Mouse (Mus musculus): Measurements from ENCODE around the gene Fat4. TPM values are rescaled to one million over a fixed set of nuclear protein-coding genes. Genes with fewer than 3 reads are reported as not detected.

The Fat4 gene
- polyA plus RNA-seq, 1 experiment from 2014 or later, result 5.3 TPM

DNA sequence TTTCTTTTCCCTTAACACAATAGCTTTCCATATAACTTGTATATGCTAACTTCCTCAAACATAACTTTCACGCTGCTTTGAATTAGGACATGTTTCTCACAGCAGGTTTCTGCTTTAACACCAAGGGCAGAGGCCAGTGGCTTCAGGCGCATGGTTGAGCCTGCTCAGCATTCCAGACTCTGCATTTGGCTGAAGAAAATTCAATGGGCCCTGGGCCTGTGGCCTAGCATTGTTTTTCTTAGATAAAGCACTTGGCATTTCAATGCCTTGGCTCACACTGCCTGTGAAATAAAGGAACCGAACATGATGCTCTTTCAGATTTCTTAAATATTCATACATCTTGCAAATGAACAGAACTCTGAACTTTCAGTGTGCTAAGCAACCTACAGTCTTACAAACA lies 52.8 kb downstream of the Fat4 start:
- Histone ChIP-seq H3K27me3 (replicated peaks) (no peaks in the 10 kb centered on the region), H3K4me1 (replicated peaks) (no peaks in the 10 kb centered on the region), H3K36me3 (no peaks in the 10 kb centered on the region), H3K27ac (no peak overlapping the region), H3K9me3 (no peaks in the 10 kb centered on the region), H3K4me2 (replicated peaks) (no peak overlapping the region), H3K4me3 (replicated peaks) (no peak overlapping the region), H3K9ac (no peak overlapping the region)
- WGBS, result 66% methylated on average over 3 of the region's 3 CpGs
- no peak for ATAC-seq

DNA sequence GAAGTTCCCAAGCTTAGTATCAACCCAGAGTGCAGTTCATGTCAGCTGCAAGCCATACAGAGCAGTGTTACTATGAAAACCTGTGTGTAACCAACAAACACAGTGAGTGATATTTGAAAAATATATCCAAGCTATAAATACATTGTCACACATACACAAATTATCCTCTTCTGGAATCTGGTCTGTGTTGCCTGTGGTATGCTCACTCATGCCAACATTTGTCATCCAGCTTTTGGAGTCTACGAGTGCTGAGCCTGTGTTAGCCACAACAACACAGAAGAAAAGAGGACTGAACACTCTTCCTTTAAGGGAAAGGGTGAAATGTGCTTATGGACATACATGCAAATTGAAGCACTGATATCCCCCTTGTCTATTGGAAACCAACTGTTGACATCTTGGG lies 53.6 kb downstream of the Fat4 start:
- Histone ChIP-seq H3K4me2 (replicated peaks) (no peak overlapping the region), H3K27me3 (replicated peaks) (no peaks in the 10 kb centered on the region), H3K4me1 (replicated peaks) (no peaks in the 10 kb centered on the region), H3K4me3 (replicated peaks) (no peak overlapping the region), H3K36me3 (no peaks in the 10 kb centered on the region), H3K27ac (no peak overlapping the region), H3K9ac (no peak overlapping the region), H3K9me3 (no peaks in the 10 kb centered on the region)
- 55% methylated on average over 1 of the region's 1 CpGs for WGBS
- ATAC-seq, result no peak

DNA sequence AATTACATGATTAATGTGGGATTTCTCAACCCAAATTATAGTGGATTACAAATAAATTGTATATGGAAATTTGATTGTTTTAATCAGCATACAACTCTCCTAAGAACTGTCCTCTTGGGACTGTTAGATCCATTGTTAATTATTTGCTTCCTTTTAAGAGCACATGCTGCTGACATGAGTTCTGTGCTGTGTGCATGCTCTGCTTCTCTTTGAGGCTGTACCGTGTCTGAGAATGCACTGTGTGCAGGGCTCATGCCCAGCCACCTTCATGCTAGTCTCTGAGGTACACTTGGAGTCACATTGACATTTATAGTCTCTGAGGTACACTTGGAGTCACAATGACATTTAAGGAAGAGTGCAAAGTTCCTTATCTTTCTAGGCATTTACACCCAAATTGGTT lies 58.4 kb downstream of the Fat4 start:
- H3K9me3 ChIP-seq, result no peaks in the 10 kb centered on the region
- H3K4me1 ChIP-seq (replicated peaks), result no peaks in the 10 kb centered on the region
- H3K4me2 ChIP-seq (replicated peaks), result no peak overlapping the region
- no peak overlapping the region for H3K27ac ChIP-seq
- no peaks in the 10 kb centered on the region for H3K27me3 ChIP-seq (replicated peaks)
- ATAC-seq, result no peak
- no peak overlapping the region for H3K4me3 ChIP-seq (replicated peaks)
- H3K36me3 ChIP-seq, result no peaks in the 10 kb centered on the region
- 73% methylated on average over 1 of the region's 1 CpGs for WGBS
- H3K9ac ChIP-seq, result no peak overlapping the region

DNA sequence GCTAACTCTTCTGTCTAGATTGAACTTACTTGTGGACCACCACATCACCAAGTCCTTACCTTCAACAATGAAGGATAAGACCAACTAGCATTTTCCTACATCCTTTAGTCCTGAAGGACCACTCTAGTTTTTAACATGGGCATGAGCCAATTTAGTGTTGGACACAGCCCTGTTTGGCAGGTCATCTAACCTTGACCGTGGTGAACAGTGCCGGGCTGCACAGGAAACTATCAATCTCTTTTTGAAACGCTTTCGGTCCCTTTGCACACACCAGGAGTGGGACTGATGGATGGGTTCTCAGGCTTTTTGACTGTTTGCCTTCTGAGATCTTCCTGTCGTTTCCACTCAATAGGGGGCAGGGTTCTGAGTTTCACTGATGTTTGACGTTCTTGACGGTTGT lies 61.0 kb downstream of the Fat4 start:
- H3K4me2 ChIP-seq (replicated peaks), result no peak overlapping the region
- no peak for ATAC-seq
- no peak overlapping the region for H3K9ac ChIP-seq
- no peaks in the 10 kb centered on the region for H3K36me3 ChIP-seq
- WGBS, result 65% methylated on average over 7 of the region's 7 CpGs
- no peak overlapping the region for H3K4me3 ChIP-seq (replicated peaks)
- H3K27me3 ChIP-seq (replicated peaks), result no peaks in the 10 kb centered on the region
- no peaks in the 10 kb centered on the region for H3K4me1 ChIP-seq (replicated peaks)
- H3K9me3 ChIP-seq, result no peaks in the 10 kb centered on the region
- no peak overlapping the region for H3K27ac ChIP-seq

DNA sequence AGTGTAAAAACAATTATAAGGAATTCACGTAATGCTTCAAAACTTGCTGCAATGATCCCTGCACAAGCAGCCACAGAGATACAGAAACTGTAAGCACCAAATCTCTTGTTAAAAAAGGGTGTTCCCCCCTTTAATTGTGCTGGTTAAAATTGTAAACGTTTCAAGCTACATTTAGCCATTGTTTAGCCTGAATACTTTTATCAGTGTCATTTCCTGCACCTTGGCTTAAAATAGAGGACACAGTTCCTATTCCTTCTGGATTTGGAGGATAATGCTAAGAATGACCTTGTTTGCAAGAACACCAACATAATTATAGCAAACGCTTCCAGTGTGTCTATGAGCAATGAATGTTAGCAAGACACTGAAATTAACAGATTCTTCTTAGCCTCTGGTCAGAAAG lies 65.9 kb downstream of the Fat4 start:
- no peak for ATAC-seq
- 68% methylated on average over 3 of the region's 3 CpGs for WGBS
- no peaks in the 10 kb centered on the region for H3K9me3 ChIP-seq
- H3K4me2 ChIP-seq (replicated peaks), result no peak overlapping the region
- no peak overlapping the region for H3K9ac ChIP-seq
- no peaks in the 10 kb centered on the region for H3K4me1 ChIP-seq (replicated peaks)
- H3K27ac ChIP-seq, result no peak overlapping the region
- H3K36me3 ChIP-seq, result no peaks in the 10 kb centered on the region
- H3K27me3 ChIP-seq (replicated peaks), result no peaks in the 10 kb centered on the region
- H3K4me3 ChIP-seq (replicated peaks), result no peak overlapping the region

DNA sequence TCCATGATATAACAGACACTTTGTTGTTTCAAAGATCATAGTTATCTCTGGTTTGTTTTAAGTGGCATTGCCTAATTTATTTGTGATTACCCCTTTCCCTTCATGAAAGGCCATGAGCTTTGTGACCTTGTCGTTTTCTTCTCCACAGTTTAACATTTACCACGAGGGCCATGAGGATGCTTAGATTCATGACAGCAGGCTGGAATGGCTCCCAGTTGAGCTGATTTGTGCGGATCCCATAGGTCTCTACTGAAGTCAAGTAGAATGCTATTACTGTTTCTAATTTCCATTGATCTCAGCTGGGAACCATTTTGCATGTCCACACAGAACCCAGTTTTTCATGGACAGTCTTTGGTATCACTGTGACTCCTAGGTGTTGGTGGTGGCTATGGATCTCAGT lies 67.5 kb downstream of the Fat4 start:
- WGBS, result 53% methylated on average over 3 of the region's 3 CpGs

DNA sequence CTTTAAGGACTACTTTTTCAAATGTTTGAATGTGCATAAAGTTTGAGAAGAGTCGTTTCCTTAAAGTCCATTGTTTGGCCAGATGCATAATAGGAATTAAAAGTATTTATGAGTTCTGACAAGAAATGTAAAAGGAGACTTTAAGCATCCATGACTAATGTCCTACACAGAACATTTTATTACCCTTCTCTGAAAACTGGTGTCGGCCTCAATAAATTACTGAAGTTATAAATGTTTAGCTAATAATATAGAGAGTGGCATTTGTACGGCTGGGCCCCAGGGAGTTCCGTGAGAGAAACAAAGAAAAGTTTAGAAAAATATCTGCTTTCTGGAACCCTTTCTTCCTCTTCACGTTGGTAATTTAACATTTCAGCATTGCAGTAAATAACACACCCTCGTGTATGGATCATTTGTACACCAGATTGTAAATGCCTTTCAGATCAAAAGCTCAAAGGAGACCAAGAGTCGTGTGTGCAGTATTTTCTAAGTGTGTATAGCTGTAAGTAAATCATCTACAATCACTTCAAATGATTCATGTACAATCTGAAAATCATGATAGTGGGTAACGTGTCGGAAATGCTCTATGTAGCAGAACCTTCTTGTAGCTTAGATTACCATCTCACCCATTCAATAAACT lies 69.4 kb downstream of the Fat4 start:
- Histone ChIP-seq H3K9ac (no peak overlapping the region), H3K27ac (no peak overlapping the region), H3K4me2 (replicated peaks) (no peak overlapping the region), H3K9me3 (no peaks in the 10 kb centered on the region), H3K36me3 (no peaks in the 10 kb centered on the region), H3K27me3 (replicated peaks) (no peaks in the 10 kb centered on the region), H3K4me3 (replicated peaks) (no peak overlapping the region), H3K4me1 (replicated peaks) (no peaks in the 10 kb centered on the region)
- no peak for ATAC-seq
- 38% methylated on average over 9 of the region's 9 CpGs for WGBS

More for the DNA sequence above, 67.5 kb downstream of the Fat4 start:
- no peak overlapping the region for H3K4me2 ChIP-seq (replicated peaks)
- H3K9me3 ChIP-seq, result no peaks in the 10 kb centered on the region
- no peaks in the 10 kb centered on the region for H3K4me1 ChIP-seq (replicated peaks)
- H3K27me3 ChIP-seq (replicated peaks), result no peaks in the 10 kb centered on the region
- H3K27ac ChIP-seq, result no peak overlapping the region
- no peak overlapping the region for H3K4me3 ChIP-seq (replicated peaks)
- no peaks in the 10 kb centered on the region for H3K36me3 ChIP-seq
- no peak for ATAC-seq
- no peak overlapping the region for H3K9ac ChIP-seq

DNA sequence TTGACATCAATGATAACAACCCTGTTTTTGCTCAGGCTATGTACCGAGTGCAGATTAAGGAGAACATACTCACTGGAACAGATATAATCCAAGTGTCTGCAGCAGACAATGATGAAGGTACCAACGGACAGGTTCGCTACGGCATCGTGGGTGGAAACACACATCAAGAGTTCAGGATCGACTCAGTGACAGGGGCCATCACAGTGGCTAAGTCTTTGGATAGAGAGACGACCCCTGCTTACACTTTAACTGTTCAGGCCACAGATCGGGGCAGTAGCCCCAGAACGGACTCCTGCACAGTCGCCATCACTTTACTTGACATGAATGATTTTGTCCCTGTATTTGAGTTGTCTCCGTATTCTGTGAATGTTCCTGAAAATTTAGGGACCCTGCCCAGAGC lies 70.4 kb downstream of the Fat4 start:
- 96% methylated on average over 11 of the region's 11 CpGs for WGBS
- Histone ChIP-seq H3K9ac (no peak overlapping the region), H3K4me2 (replicated peaks) (no peak overlapping the region), H3K27ac (no peak overlapping the region), H3K9me3 (no peaks in the 10 kb centered on the region), H3K4me1 (replicated peaks) (no peaks in the 10 kb centered on the region), H3K4me3 (replicated peaks) (no peak overlapping the region), H3K36me3 (no peaks in the 10 kb centered on the region), H3K27me3 (replicated peaks) (no peaks in the 10 kb centered on the region)
- no peak for ATAC-seq

DNA sequence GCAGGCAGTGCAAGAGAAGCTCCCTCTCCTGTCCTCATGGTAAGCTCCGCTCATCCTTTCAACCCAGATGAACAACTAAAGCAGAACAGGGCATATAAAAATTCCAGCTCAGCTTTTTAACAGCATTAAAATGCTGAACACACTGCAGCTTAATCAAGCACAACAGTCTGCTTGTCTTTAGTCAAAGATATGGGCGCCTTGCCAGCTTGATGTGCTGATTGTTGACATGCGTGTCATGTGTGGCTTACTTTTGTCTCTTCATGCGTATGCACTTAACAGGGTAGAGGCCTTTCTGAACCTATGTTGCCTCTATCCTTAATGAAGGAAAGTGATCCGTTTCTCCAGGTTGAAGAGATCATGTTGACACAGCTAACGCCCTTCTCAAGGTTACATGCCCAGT lies 75.6 kb downstream of the Fat4 start:
- H3K9me3 ChIP-seq, result no peaks in the 10 kb centered on the region
- WGBS, result 81% methylated on average over 6 of the region's 6 CpGs
- H3K36me3 ChIP-seq, result no peaks in the 10 kb centered on the region
- H3K4me3 ChIP-seq (replicated peaks), result no peak overlapping the region
- H3K4me2 ChIP-seq (replicated peaks), result no peak overlapping the region
- no peak for ATAC-seq
- no peaks in the 10 kb centered on the region for H3K4me1 ChIP-seq (replicated peaks)
- no peak overlapping the region for H3K27ac ChIP-seq
- no peaks in the 10 kb centered on the region for H3K27me3 ChIP-seq (replicated peaks)
- no peak overlapping the region for H3K9ac ChIP-seq

DNA sequence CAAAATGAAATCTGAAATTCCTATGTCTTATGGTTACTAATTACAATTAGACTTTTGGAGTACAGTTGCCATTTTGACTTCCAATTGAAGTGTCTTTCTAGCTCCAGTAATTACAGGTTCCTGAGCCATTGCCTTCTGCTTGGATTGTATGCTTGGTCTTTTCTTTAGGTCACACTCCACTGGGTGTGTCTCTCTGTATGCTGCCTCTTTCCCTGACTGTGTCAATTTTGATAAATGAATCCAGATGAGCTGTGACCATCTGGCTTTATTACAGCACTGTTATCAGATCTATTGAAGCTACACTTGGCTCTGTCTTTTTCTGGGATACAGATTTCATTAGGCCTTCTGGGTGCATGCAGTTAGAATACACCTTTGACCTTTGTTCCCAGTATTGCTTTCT lies 80.7 kb downstream of the Fat4 start:
- no peak for ATAC-seq

DNA sequence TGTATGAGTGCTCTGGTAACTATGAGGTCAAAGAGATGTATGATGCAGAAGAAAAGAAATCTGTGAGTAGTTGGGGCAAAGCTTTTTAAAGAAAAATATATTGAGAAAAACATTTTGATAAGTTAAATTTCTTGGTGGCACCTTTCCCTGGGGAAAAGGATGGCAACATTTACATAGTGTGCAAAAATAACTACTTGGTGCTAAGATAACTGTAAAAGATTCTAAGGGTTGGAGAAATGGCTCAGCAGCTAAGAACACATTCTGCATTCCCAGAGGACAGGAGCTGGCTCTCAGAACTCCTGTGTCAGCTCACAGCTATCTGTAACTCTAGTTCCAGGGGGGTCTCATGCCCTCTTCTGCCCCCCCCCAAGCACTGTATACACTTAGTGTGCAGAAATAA lies 99.6 kb downstream of the Fat4 start:
- no peak for ATAC-seq
- Histone ChIP-seq H3K27ac (no peak overlapping the region), H3K9ac (no peak overlapping the region), H3K36me3 (no peaks in the 10 kb centered on the region; the same call in 1 of the 2 replicates), H3K4me2 (replicated peaks) (no peak overlapping the region), H3K27me3 (replicated peaks) (no peaks in the 10 kb centered on the region), H3K4me3 (replicated peaks) (no peak overlapping the region), H3K4me1 (replicated peaks) (no peaks in the 10 kb centered on the region), H3K9me3 (no peaks in the 10 kb centered on the region)

More for the DNA sequence above, 80.7 kb downstream of the Fat4 start:
- no peak overlapping the region for H3K4me2 ChIP-seq (replicated peaks)
- H3K27ac ChIP-seq, result no peak overlapping the region
- no peak overlapping the region for H3K9ac ChIP-seq
- no peaks in the 10 kb centered on the region for H3K9me3 ChIP-seq
- H3K4me3 ChIP-seq (replicated peaks), result no peak overlapping the region
- H3K27me3 ChIP-seq (replicated peaks), result no peaks in the 10 kb centered on the region
- H3K4me1 ChIP-seq (replicated peaks), result no peaks in the 10 kb centered on the region
- H3K36me3 ChIP-seq, result no peaks in the 10 kb centered on the region

DNA sequence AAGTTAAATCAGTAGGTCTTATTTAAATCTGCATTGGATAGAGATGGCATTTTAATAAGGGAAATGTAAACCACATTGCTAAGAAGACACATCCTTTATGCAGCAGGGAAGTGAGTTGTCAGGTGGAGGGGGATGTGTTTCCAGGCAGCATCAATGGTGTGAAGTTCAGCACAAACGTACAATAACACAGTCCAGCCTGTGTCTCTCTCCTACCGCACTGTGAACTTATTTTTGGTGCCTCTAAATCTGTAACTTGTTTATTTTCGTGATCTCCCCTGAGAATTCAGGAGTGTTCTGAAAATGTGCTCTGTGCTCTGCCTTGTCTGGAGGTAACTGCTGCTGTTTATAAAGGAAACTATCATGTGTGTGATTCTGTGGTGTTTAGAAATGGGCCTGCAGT lies 102.4 kb downstream of the Fat4 start:
- Histone ChIP-seq H3K27me3 (replicated peaks) (no peaks in the 10 kb centered on the region), H3K27ac (no peak overlapping the region), H3K36me3 (no peaks in the 10 kb centered on the region), H3K4me2 (replicated peaks) (no peak overlapping the region), H3K4me3 (replicated peaks) (no peak overlapping the region), H3K4me1 (replicated peaks) (no peaks in the 10 kb centered on the region), H3K9me3 (no peaks in the 10 kb centered on the region), H3K9ac (no peak overlapping the region)
- no peak for ATAC-seq
- 53% methylated on average over 3 of the region's 3 CpGs for WGBS

DNA sequence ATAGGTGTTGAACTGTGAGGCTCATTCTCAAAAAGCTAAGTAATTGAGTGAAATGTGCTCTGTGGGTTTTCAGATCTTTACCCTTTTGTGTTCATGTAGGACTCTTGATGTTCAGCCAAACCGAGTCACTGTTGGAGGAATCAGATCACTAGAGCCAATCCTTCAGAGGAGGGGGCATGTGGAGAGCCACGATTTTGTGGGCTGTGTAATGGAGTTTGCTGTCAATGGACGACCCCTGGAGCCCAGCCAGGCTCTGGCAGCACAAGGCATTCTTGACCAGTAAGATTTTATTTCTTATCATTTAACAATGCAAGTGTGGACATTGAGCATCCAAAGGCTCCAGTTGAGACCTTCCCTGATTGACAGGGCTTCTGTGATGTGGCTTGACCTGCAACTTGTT lies 113.3 kb downstream of the Fat4 start:
- H3K4me2 ChIP-seq (replicated peaks), result no peak overlapping the region
- H3K4me3 ChIP-seq (replicated peaks), result no peak overlapping the region
- no peak for ATAC-seq
- no peak overlapping the region for H3K9ac ChIP-seq
- no peaks in the 10 kb centered on the region for H3K27me3 ChIP-seq (replicated peaks)
- no peaks in the 10 kb centered on the region for H3K9me3 ChIP-seq
- no peaks in the 10 kb centered on the region for H3K36me3 ChIP-seq
- whole genome bisulfite sequencing, result 76% methylated on average over 3 of the region's 3 CpGs
- H3K4me1 ChIP-seq (replicated peaks), result no peaks in the 10 kb centered on the region
- no peak overlapping the region for H3K27ac ChIP-seq
